Comparison of ENCODE assay signal across 28 mouse cellular contexts in genomic region chr2:29425386-29425785, GRCm38 (mm10).
"Had no signal": no experiment of that assay in that cellular context is flagged by ENCODE, and none has a peak within 500 bp of the region (broad histone marks: within the 10 kb centered on the region; RNA-seq: fewer than 3 reads in every experiment).

No protein-coding gene starts in this region.

- H3K9me3 ChIP-seq: embryonic facial prominence, embryonic 10.5 days; embryonic facial prominence, embryonic 12.5 days; embryonic facial prominence, embryonic 13.5 days; embryonic facial prominence, embryonic 15.5 days; forebrain, embryonic 10.5 days; forebrain, embryonic 12.5 days; forebrain, embryonic 13.5 days; forebrain, embryonic 15.5 days had no signal

- H3K36me3 ChIP-seq: embryonic facial prominence, embryonic 10.5 days; embryonic facial prominence, embryonic 12.5 days; embryonic facial prominence, embryonic 13.5 days; embryonic facial prominence, embryonic 15.5 days; forebrain, embryonic 10.5 days; forebrain, embryonic 12.5 days; forebrain, embryonic 15.5 days had no signal

- H3K27ac ChIP-seq: embryonic facial prominence, embryonic 10.5 days; embryonic facial prominence, embryonic 12.5 days; embryonic facial prominence, embryonic 13.5 days; embryonic facial prominence, embryonic 15.5 days; forebrain, embryonic 10.5 days; forebrain, embryonic 12.5 days; forebrain, embryonic 13.5 days; forebrain, embryonic 15.5 days; heart, adult 2 months had no signal

- H3K4me3 ChIP-seq: embryonic facial prominence, embryonic 10.5 days; embryonic facial prominence, embryonic 12.5 days; embryonic facial prominence, embryonic 13.5 days; embryonic facial prominence, embryonic 15.5 days; erythroblast, embryonic 14.5 days; forebrain, embryonic 10.5 days; forebrain, embryonic 12.5 days; forebrain, embryonic 13.5 days; forebrain, embryonic 15.5 days; heart, adult 2 months had no signal

- H3K4me2 ChIP-seq: embryonic facial prominence, embryonic 12.5 days; embryonic facial prominence, embryonic 13.5 days; embryonic facial prominence, embryonic 15.5 days; forebrain, embryonic 12.5 days; forebrain, embryonic 13.5 days; forebrain, embryonic 15.5 days had no signal

- DNase-seq: cerebellum, adult 2 months; cerebellum, adult 8-10 months; cerebellum, adult 9-10 months; cerebellum, adult 9-11 months; cerebellum, postnatal 10 days; cerebellum, postnatal 14 days; cerebellum, postnatal 25 days; cerebellum, postnatal 36 days; embryo, embryonic 11 days; forebrain, postnatal 0 days; gastrocnemius, postnatal 10 days; gastrocnemius, postnatal 14 days; gastrocnemius, postnatal 25 days; gastrocnemius, postnatal 36 days; heart, adult 11 months; heart, adult 18-20 months; heart, adult 2 months had no signal

- H3K9ac ChIP-seq: embryonic facial prominence, embryonic 12.5 days; embryonic facial prominence, embryonic 13.5 days; embryonic facial prominence, embryonic 15.5 days; forebrain, embryonic 12.5 days; forebrain, embryonic 13.5 days; forebrain, embryonic 15.5 days; forebrain, postnatal 0 days had no signal

- H3K27me3 ChIP-seq: embryonic facial prominence, embryonic 12.5 days; embryonic facial prominence, embryonic 13.5 days; embryonic facial prominence, embryonic 15.5 days; forebrain, embryonic 12.5 days; forebrain, embryonic 13.5 days; forebrain, embryonic 15.5 days had no signal

- H3K4me1 ChIP-seq: embryonic facial prominence, embryonic 12.5 days; embryonic facial prominence, embryonic 13.5 days had no signal

- ATAC-seq: forebrain, embryonic 13.5 days; forebrain, embryonic 14.5 days; forebrain, embryonic 15.5 days; forebrain, embryonic 16.5 days; forebrain, postnatal 0 days had no signal
